Mouse (Mus musculus): ENCODE data around the gene Akap2.

Gene Akap2

DNA sequence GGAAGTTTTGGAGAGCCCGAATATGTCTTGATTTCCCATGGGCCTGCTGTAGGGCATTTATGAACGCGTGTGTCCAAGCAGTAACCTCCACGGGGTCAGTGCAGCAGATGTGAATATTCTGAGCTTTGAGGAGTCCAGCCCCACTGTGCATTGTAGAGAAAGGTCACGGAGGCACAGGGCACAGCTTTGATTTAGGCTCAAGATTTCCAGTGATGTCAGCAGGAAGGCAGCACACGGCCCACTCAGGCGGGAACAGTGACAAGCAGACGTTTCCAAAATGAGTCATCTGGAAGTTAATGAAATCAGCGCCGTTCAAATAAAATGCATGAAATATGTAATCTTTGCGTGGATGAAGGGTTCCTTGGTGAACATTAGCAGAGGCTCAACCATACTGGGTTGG is 40.5 kb downstream of the Akap2 start:
- DNase-seq (ENCODE audit: extremely low spot score), result no peak

GRCm38 (mm10) chr4:57762424-57762823 is 45.0 kb downstream of the Akap2 start:
- DNase-seq (ENCODE audit: extremely low spot score), result no peak

- no peak for DNase-seq (ENCODE audit: extremely low spot score)
Observed at GRCm38 (mm10) chr4:57764392-57764791, 46.9 kb downstream of the Akap2 start.

GRCm38 (mm10) chr4:57764926-57765325 is 47.5 kb downstream of the Akap2 start:
- DNase-seq (ENCODE audit: extremely low spot score), result no peak

DNA sequence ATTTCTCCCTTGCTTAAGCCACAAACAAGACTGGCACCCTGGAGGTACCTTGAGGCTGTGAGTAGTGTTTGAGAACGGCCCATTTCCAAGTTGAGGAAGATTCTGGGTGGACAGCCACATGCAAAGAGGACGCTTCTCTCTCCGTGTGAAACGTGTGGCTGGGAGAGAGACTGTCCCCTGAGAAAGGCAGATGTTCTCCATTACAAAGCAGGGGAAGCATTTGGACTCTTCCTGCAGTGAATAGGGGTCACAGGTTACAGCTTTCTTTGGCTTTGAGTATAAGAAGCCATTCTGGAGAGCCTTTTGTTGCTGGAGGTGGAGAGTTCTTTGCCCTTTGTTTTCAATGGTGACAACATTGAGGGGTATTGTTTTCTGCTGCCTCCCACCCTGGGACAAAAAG is 48.3 kb downstream of the Akap2 start:
- DNase-seq (ENCODE audit: extremely low spot score), result peak; percentile 65

- DNase-seq (ENCODE audit: extremely low spot score), result no peak
Observed at GRCm38 (mm10) chr4:57769007-57769406, 51.5 kb downstream of the Akap2 start.

DNA sequence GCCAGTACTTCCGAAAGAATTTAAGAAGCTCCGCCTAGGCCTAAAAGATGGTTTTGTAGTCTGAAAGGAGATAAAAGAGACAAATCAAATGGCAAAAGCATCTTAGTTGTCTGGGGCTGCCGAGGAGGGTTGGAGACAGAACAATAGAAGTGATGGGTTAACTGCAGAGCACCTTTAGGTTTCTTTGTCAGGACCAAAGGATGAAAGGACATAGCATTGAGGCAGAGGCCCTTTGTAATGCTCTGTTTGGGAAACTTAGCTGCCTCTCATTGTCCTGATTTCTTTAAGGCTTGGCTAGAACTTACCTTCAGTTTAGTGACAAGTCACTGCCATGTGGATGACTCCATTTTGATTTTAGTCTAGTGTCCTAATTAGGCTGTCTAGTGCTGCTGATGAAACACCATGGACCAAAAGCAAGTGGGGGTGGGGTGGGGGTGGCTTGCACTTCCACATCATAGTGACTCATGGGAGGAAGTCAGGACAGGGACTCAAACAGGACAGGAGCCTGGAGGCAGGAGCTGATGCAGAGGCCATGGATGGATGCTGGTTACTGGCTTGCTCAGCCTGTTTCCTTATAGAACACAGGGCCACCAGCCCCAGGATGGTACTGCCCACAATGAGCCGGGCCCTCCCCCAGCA is 52.8 kb downstream of the Akap2 start:
- DNase-seq (ENCODE audit: extremely low spot score), result no peak

- no peak for DNase-seq (ENCODE audit: extremely low spot score)
Observed at GRCm38 (mm10) chr4:57771558-57772219, 54.2 kb downstream of the Akap2 start.

GRCm38 (mm10) chr4:57772851-57773510 is 55.5 kb downstream of the Akap2 start:
- DNase-seq (ENCODE audit: extremely low spot score), result no peak

- no peak for DNase-seq (ENCODE audit: extremely low spot score)
Observed at GRCm38 (mm10) chr4:57774517-57774916, 57.1 kb downstream of the Akap2 start.

DNA sequence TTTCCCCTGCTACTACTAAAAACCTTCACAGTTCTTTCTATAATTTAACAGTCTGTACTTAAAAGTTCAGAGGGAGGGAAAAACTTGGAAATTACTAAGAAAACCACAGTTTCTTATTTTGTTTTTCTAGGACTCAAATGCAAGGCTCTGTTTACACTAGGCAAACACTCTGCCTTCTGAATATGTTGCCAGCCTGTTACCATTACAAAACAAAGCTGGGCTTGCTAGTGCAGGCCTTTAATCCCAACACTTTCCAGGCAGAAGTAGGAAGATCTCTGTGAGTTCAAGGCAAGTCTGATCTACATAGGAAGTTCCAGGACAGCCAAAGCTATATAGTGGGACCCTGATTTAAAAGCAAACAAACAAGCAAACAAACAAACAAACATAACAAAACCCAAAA is 58.1 kb downstream of the Akap2 start:
- DNase-seq (ENCODE audit: extremely low spot score), result no peak

- DNase-seq (ENCODE audit: extremely low spot score), result no peak
Observed at GRCm38 (mm10) chr4:57780403-57780802, 62.9 kb downstream of the Akap2 start.

GRCm38 (mm10) chr4:57780833-57781641 is 63.6 kb downstream of the Akap2 start:
- DNase-seq (ENCODE audit: extremely low spot score), result peak; percentile 46

DNA sequence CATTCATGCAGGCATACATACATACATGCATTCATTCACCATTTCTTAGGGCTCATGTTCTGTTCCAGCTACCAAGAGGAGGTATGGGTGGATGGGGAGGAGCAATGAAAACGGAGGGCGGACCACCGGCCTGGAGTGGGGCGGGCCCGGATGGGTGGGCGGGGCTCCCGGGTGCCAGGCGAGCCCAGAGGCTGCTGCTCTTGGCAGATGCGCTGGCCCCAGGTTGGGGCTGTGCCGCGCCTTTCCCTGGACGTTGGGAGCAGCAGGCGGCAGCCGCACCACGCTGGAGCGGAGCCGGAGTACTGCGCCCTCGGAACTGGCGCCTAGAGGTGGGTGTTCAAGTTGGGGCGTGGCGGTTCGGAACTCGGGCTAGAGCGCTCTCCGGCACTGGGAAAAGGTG is 64.5 kb downstream of the Akap2 start:
- peak; percentile 84 for DNase-seq (ENCODE audit: extremely low spot score)

GRCm38 (mm10) chr4:57782549-57783390 is 65.3 kb downstream of the Akap2 start:
- DNase-seq (ENCODE audit: extremely low spot score), result no peak

DNA sequence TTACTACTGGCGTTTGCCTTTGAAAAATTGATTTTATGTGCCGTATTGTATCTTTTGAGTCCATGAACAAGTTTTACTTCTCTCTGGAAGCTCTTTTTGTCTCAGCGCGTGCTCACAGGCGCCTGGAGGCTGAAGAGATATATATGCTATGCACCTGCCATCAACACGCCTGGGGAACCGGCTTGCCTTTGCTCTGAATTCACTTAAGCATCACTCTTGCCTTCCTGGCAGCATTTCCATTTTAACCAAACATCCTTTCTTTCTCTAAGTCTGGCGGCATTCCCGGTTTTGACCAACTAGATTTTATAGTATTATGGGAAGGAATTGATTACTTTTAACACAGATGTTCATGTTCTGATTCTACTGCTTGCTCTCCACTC is 65.9 kb downstream of the Akap2 start:
- DNase-seq (ENCODE audit: extremely low spot score), result no peak

DNA sequence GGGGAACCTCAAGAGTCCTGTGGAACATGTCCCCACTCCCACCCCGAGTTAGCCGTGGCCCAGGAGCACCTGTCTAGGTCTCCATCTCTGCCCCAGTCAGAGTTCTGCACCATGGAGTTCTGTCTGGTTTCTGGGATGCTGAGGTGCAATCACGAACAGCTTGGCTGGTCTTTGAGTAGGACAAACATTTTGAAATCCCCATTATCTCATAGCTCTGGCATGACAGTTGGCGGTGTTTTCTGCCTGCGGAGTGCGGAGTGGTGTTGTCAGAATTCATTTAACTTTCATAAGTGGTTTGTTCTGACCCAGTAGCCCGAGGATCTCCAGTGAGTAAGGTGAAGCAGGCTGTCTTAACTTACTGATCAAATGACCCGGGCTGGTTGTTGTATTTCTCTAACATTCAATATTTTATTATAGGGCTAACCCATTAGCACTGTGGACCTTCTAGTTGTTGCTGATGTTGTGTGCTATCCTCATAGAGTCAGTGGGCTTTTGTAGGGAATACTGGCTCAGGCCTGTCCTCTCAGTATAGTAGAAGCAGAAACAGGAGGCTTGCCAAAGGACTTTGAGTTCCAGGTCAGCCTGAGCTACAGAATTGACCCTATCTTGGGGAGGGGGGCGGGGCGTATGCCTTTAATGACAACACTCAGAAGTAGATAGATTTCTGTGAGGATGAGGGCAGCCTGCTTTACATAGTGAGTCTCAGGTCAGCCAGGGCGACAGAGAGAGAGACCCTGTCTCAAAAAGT is 66.6 kb downstream of the Akap2 start:
- DNase-seq (ENCODE audit: extremely low spot score), result no peak

GRCm38 (mm10) chr4:57788709-57789108 is 71.3 kb downstream of the Akap2 start:
- no peak for DNase-seq (ENCODE audit: extremely low spot score)

DNA sequence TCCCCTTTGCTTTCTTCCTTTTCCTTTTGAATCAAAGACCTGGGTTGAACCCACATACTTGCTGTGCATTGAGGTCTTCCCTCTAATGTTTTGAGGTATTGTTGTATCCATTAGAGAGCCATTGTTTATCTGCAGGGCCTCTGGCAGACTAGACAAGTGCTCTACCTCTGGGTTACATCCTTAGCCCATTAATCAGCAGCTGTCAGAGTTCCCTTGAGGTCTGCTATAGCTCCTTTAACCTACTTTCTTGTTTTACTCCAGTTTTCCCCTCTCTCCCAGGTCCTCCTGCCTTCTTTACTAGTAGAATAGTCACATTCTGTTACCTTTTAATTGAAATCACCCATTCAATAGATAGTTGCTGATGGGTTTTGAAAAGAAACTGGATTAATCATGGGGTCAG is 71.7 kb downstream of the Akap2 start:
- no peak for DNase-seq (ENCODE audit: extremely low spot score)

- DNase-seq (ENCODE audit: extremely low spot score), result no peak
Observed at GRCm38 (mm10) chr4:57793989-57794388, 76.5 kb downstream of the Akap2 start.

- no peak for DNase-seq (ENCODE audit: extremely low spot score)
Observed at GRCm38 (mm10) chr4:57794547-57794946, 77.1 kb downstream of the Akap2 start.
